Mouse (Mus musculus): Measurements from ENCODE around the gene Panx2. TPM values are rescaled to one million over a fixed set of nuclear protein-coding genes. Genes with fewer than 3 reads are reported as not detected.

Panx2 gene
- total RNA-seq, 2 experiments from 2014 or later = 0.56 to 0.99 TPM

Other genes starting within 250 kb of the Panx2 start
- 10 to 100 TPM; 14.1 to 18.9 TPM for gene Alg12, start 240.4 kb upstream of the Panx2 start, total RNA-seq (2021)
- gene Creld2, start 240.1 kb upstream of the Panx2 start, total RNA-seq (2021) = 10 to 100 TPM; 40.1 to 52.8 TPM
- 100 to 1,000 TPM; 123 to 134 TPM for gene Pim3, start 197.5 kb upstream of the Panx2 start, total RNA-seq (2021)
- gene Ttll8, start 105.3 kb upstream of the Panx2 start, total RNA-seq (2021) = under 1 TPM in 1 of 2 experiments, not detected in 1; 0.46 TPM
- not detected for gene Mlc1, start 80.7 kb upstream of the Panx2 start, total RNA-seq (2021)
- gene Mov10l1, start 76.8 kb upstream of the Panx2 start, total RNA-seq (2021) = not detected
- 10 to 100 TPM; 41.7 to 43.4 TPM for gene Trabd, start 15.4 kb downstream of the Panx2 start, total RNA-seq (2021)
- gene Selenoo, start 29.4 kb downstream of the Panx2 start, total RNA-seq (2021) = 10 to 100 TPM; 29.8 to 44.9 TPM
- gene Tubgcp6, start 63.4 kb downstream of the Panx2 start, total RNA-seq (2021) = 10 to 100 TPM; 13.4 to 16.4 TPM
- gene Hdac10, start 69.0 kb downstream of the Panx2 start, total RNA-seq (2021) = 10 to 100 TPM in 1 of 2 experiments, 1 to 10 TPM in 1; 9.9 to 14.3 TPM
- gene Mapk12, start 81.0 kb downstream of the Panx2 start, total RNA-seq (2021) = 10 to 100 TPM in 1 of 2 experiments, 1 to 10 TPM in 1; 8.8 to 10.6 TPM
- 1 to 10 TPM; 2.5 to 3.7 TPM for gene Mapk11, start 89.9 kb downstream of the Panx2 start, total RNA-seq (2021)
- 100 to 1,000 TPM; 110 to 130 TPM for gene Plxnb2, start 121.1 kb downstream of the Panx2 start, total RNA-seq (2021)
- gene Dennd6b, start 136.8 kb downstream of the Panx2 start, total RNA-seq (2021) = 1 to 10 TPM; 4.9 to 5.2 TPM
- 10 to 100 TPM; 39.6 to 49.0 TPM for gene Ppp6r2, start 151.8 kb downstream of the Panx2 start, total RNA-seq (2021)